Mouse (Mus musculus): ENCODE data around the gene Dscam. TPM values are rescaled to one million over a fixed set of nuclear protein-coding genes. Genes with fewer than 3 reads are reported as not detected.

Gene Dscam
- polyA plus RNA-seq, 1 experiment = not detected

- 66% methylated on average over 1 of the region's 1 CpGs for WGBS
- H3K4me3 ChIP-seq (replicated peaks; ENCODE audit: control insufficient read depth, low read depth, low read length) = no peak overlapping the region
- no peak overlapping the region for H3K27ac ChIP-seq (ENCODE audit: control insufficient read depth, insufficient read depth, low read depth, low read length, poor library complexity)
- TF ChIP-seq CTCF (IDR thresholded peaks at IDR 0.05; ENCODE audit: control insufficient read depth, insufficient read depth, low read length) = no peak
- TF ChIP-seq POLR2A (IDR thresholded peaks at IDR 0.05; ENCODE audit: borderline replicate concordance, control insufficient read depth, low read depth, low read length) = no peak
- H3K4me1 ChIP-seq (ENCODE audit: control insufficient read depth, insufficient read depth, low read length) = no peaks in the 10 kb centered on the region
Measured at GRCm38 (mm10) chr16:97190604-97191003, 20.1 kb upstream of the Dscam start.

- Histone ChIP-seq H3K4me1 (ENCODE audit: control insufficient read depth, insufficient read depth, low read length) (no peaks in the 10 kb centered on the region), H3K4me3 (replicated peaks; ENCODE audit: control insufficient read depth, low read depth, low read length) (no peak overlapping the region), H3K27ac (ENCODE audit: control insufficient read depth, insufficient read depth, low read depth, low read length, poor library complexity) (no peak overlapping the region)
- TF ChIP-seq CTCF (IDR thresholded peaks at IDR 0.05; ENCODE audit: control insufficient read depth, insufficient read depth, low read length) (no peak), POLR2A (IDR thresholded peaks at IDR 0.05; ENCODE audit: borderline replicate concordance, control insufficient read depth, low read depth, low read length) (no peak)
- 75% methylated on average over 8 of the region's 8 CpGs for WGBS
Measured at GRCm38 (mm10) chr16:97171500-97171899, 948 bp upstream of the Dscam start.

GRCm38 (mm10) chr16:97169901-97170512, 545 bp downstream of the Dscam start:
- Histone ChIP-seq H3K4me3 (replicated peaks; ENCODE audit: control insufficient read depth, low read depth, low read length) (no peak overlapping the region), H3K4me1 (ENCODE audit: control insufficient read depth, insufficient read depth, low read length) (no peaks in the 10 kb centered on the region), H3K27ac (ENCODE audit: control insufficient read depth, insufficient read depth, low read depth, low read length, poor library complexity) (no peak overlapping the region)
- TF ChIP-seq CTCF (IDR thresholded peaks at IDR 0.05; ENCODE audit: control insufficient read depth, insufficient read depth, low read length) (no peak), POLR2A (IDR thresholded peaks at IDR 0.05; ENCODE audit: borderline replicate concordance, control insufficient read depth, low read depth, low read length) (no peak)
- 18% methylated on average over 51 of the region's 51 CpGs for WGBS

GRCm38 (mm10) chr16:97168614-97169013, 1.9 kb downstream of the Dscam start:
- Histone ChIP-seq H3K4me3 (replicated peaks; ENCODE audit: control insufficient read depth, low read depth, low read length) (no peak overlapping the region), H3K4me1 (ENCODE audit: control insufficient read depth, insufficient read depth, low read length) (no peaks in the 10 kb centered on the region), H3K27ac (ENCODE audit: control insufficient read depth, insufficient read depth, low read depth, low read length, poor library complexity) (no peak overlapping the region)
- 58% methylated on average over 3 of the region's 3 CpGs for WGBS
- no peak for TF ChIP-seq POLR2A (IDR thresholded peaks at IDR 0.05; ENCODE audit: borderline replicate concordance, control insufficient read depth, low read depth, low read length)
- TF ChIP-seq CTCF (IDR thresholded peaks at IDR 0.05; ENCODE audit: control insufficient read depth, insufficient read depth, low read length) = no peak

GRCm38 (mm10) chr16:97168030-97168429, 2.5 kb downstream of the Dscam start:
- WGBS = 89% methylated on average over 1 of the region's 1 CpGs
- Histone ChIP-seq H3K4me1 (ENCODE audit: control insufficient read depth, insufficient read depth, low read length) (no peaks in the 10 kb centered on the region), H3K27ac (ENCODE audit: control insufficient read depth, insufficient read depth, low read depth, low read length, poor library complexity) (no peak overlapping the region), H3K4me3 (replicated peaks; ENCODE audit: control insufficient read depth, low read depth, low read length) (no peak overlapping the region)
- TF ChIP-seq POLR2A (IDR thresholded peaks at IDR 0.05; ENCODE audit: borderline replicate concordance, control insufficient read depth, low read depth, low read length) (no peak), CTCF (IDR thresholded peaks at IDR 0.05; ENCODE audit: control insufficient read depth, insufficient read depth, low read length) (no peak)

- Histone ChIP-seq H3K4me1 (ENCODE audit: control insufficient read depth, insufficient read depth, low read length) (no peaks in the 10 kb centered on the region), H3K27ac (ENCODE audit: control insufficient read depth, insufficient read depth, low read depth, low read length, poor library complexity) (no peak overlapping the region), H3K4me3 (replicated peaks; ENCODE audit: control insufficient read depth, low read depth, low read length) (no peak overlapping the region)
- TF ChIP-seq POLR2A (IDR thresholded peaks at IDR 0.05; ENCODE audit: borderline replicate concordance, control insufficient read depth, low read depth, low read length) (no peak), CTCF (IDR thresholded peaks at IDR 0.05; ENCODE audit: control insufficient read depth, insufficient read depth, low read length) (no peak)
- WGBS = 44% methylated on average over 2 of the region's 2 CpGs
Measured at GRCm38 (mm10) chr16:97166166-97166565, 4.4 kb downstream of the Dscam start.

GRCm38 (mm10) chr16:97165444-97166121, 5.0 kb downstream of the Dscam start:
- no peak overlapping the region for H3K27ac ChIP-seq (ENCODE audit: control insufficient read depth, insufficient read depth, low read depth, low read length, poor library complexity)
- no peak overlapping the region for H3K4me3 ChIP-seq (replicated peaks; ENCODE audit: control insufficient read depth, low read depth, low read length)
- WGBS = 2% methylated on average over 21 of the region's 21 CpGs
- TF ChIP-seq CTCF (IDR thresholded peaks at IDR 0.05; ENCODE audit: control insufficient read depth, insufficient read depth, low read length) (peak; percentile 52), POLR2A (IDR thresholded peaks at IDR 0.05; ENCODE audit: borderline replicate concordance, control insufficient read depth, low read depth, low read length) (no peak)
- no peaks in the 10 kb centered on the region for H3K4me1 ChIP-seq (ENCODE audit: control insufficient read depth, insufficient read depth, low read length)

- WGBS = 55% methylated on average over 4 of the region's 4 CpGs
- TF ChIP-seq POLR2A (IDR thresholded peaks at IDR 0.05; ENCODE audit: borderline replicate concordance, control insufficient read depth, low read depth, low read length) (no peak), CTCF (IDR thresholded peaks at IDR 0.05; ENCODE audit: control insufficient read depth, insufficient read depth, low read length) (no peak)
- Histone ChIP-seq H3K4me3 (replicated peaks; ENCODE audit: control insufficient read depth, low read depth, low read length) (no peak overlapping the region), H3K4me1 (ENCODE audit: control insufficient read depth, insufficient read depth, low read length) (no peaks in the 10 kb centered on the region), H3K27ac (ENCODE audit: control insufficient read depth, insufficient read depth, low read depth, low read length, poor library complexity) (no peak overlapping the region)
Measured at GRCm38 (mm10) chr16:97158279-97158678, 12.3 kb downstream of the Dscam start.
